Mouse (Mus musculus) kidney, postnatal 10 days (tissue): Measurements from ENCODE around the gene Gm10720.
A peak's percentile ranks its signal among the peaks of the same experiment; 100 is the strongest.
"Not testable (repeated sequence)": the region's sequence is repeated elsewhere in the genome, so short reads cannot be mapped to it uniquely, and the experiment has no call there.

ENCODE experiments used
- DNase-seq: peaks from one replicate; pipeline ENCODE4 v3.0.0; 2021; ENCODE audit warnings: mixed read lengths

The Gm10720 gene

GRCm38 (mm10) chr9:3015354-3015753 is at the start of gene Gm10720:
Gm10720 (plus strand) TSS chr9:3015654.
- DNase-seq = not testable (repeated sequence)

GRCm38 (mm10) chr9:3000445-3000972 is 14.9 kb upstream of the Gm10720 start, which contains the start of gene Gm10722:
Gm10722 (plus strand) TSS chr9:3000922.
- DNase-seq = not testable (repeated sequence)

- not testable (repeated sequence) for DNase-seq
Observed at GRCm38 (mm10) chr9:3001006-3001405, 14.4 kb upstream of the Gm10720 start.

- DNase-seq = peak; percentile 97
Observed at GRCm38 (mm10) chr9:3001948-3002659, 13.3 kb upstream of the Gm10720 start.

GRCm38 (mm10) chr9:3002794-3003396 is 12.6 kb upstream of the Gm10720 start, which contains the start of gene Gm11168:
Gm11168 (plus strand) TSS chr9:3003346.
- not testable (repeated sequence) for DNase-seq

GRCm38 (mm10) chr9:3006179-3006578 is 9.3 kb upstream of the Gm10720 start:
- DNase-seq = not testable (repeated sequence)

- DNase-seq = not testable (repeated sequence)
Observed at GRCm38 (mm10) chr9:3006636-3007035, 8.8 kb upstream of the Gm10720 start.

GRCm38 (mm10) chr9:3007272-3007671 is 8.2 kb upstream of the Gm10720 start:
- DNase-seq = not testable (repeated sequence)

GRCm38 (mm10) chr9:3009331-3009730 is 6.1 kb upstream of the Gm10720 start:
- not testable (repeated sequence) for DNase-seq

GRCm38 (mm10) chr9:3012054-3012621 is 3.3 kb upstream of the Gm10720 start:
- not testable (repeated sequence) for DNase-seq

GRCm38 (mm10) chr9:3012733-3013279 is 2.6 kb upstream of the Gm10720 start, which contains the start of gene Gm10721:
Gm10721 (plus strand) TSS chr9:3013140.
- DNase-seq = not testable (repeated sequence)

- not testable (repeated sequence) for DNase-seq
Observed at GRCm38 (mm10) chr9:3015896-3016295, 442 bp downstream of the Gm10720 start.

- not testable (repeated sequence) for DNase-seq
Observed at GRCm38 (mm10) chr9:3017108-3017507, 1.7 kb downstream of the Gm10720 start, which contains the start of gene Gm10719. Gm10719 (plus strand) TSS chr9:3017408.

- peak; percentile 99 for DNase-seq
Observed at GRCm38 (mm10) chr9:3018944-3019343, 3.5 kb downstream of the Gm10720 start.

GRCm38 (mm10) chr9:3019835-3020727 is 4.6 kb downstream of the Gm10720 start:
- DNase-seq = peak; percentile 61

- DNase-seq = not testable (repeated sequence)
Observed at GRCm38 (mm10) chr9:3022316-3023008, 7.0 kb downstream of the Gm10720 start.

GRCm38 (mm10) chr9:3023312-3023984 is 8.0 kb downstream of the Gm10720 start, which contains the start of gene Gm10718:
Gm10718 (plus strand) TSS chr9:3023547.
- DNase-seq = not testable (repeated sequence)

- not testable (repeated sequence) for DNase-seq
Observed at GRCm38 (mm10) chr9:3023985-3024648, 8.7 kb downstream of the Gm10720 start.

- DNase-seq = not testable (repeated sequence)
Observed at GRCm38 (mm10) chr9:3024912-3025467, 9.5 kb downstream of the Gm10720 start, which contains the start of gene Gm10717. Gm10717 (plus strand) TSS chr9:3025417.
